Mouse (Mus musculus): ENCODE results near the gene BC048562. TPM values are rescaled to one million over a fixed set of nuclear protein-coding genes. Genes with fewer than 3 reads are reported as not detected.
A peak's percentile ranks its signal among the peaks of the same experiment; 100 is the strongest.

The BC048562 gene
- polyA plus RNA-seq, 1 experiment from 2014 or later = not detected

- WGBS (ENCODE audit: insufficient replicate concordance) = 73% methylated on average over 11 of the region's 11 CpGs
Measured at GRCm38 (mm10) chr9:108441236-108441919, 5.1 kb downstream of the BC048562 start.

DNA sequence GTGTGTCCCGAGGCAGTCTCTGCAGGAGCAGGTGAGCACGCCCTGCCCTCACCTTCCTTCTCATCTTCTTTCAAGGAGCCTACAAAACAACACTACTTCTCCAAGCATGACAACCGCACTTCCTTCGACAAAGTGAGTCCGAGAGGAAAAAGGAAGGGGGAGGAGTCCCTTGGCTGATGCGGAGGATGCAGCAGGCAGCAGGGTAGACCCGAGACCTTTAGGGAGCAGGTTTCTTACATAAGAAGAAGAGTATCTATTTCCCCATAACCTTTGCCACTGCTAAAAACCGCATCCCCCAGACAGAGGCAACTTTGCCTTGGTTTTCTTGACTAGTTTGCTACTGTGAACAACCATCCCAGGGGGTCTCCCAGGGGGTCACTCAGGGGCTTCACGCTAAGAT is 8.8 kb downstream of the BC048562 start:
- ATAC-seq (replicated peaks; ENCODE audit: insufficient number of reproducible peaks, low FRiP score, low TSS enrichment) = no peak
- H3K4me1 ChIP-seq (ENCODE audit: control insufficient read depth, insufficient read depth, low read length) = peaks cover 28% of the 10 kb centered on the region
- no peaks in the 10 kb centered on the region for H3K27me3 ChIP-seq (ENCODE audit: control insufficient read depth, insufficient read depth, low read length)
- no peak overlapping the region for H3K9ac ChIP-seq (ENCODE audit: low read depth, low read length)
- H3K36me3 ChIP-seq (ENCODE audit: control insufficient read depth, insufficient read depth, low read length) = peaks cover 4% of the 10 kb centered on the region; the same call in 1 of the 2 replicates
- no peaks in the 10 kb centered on the region for H3K9me3 ChIP-seq (replicated peaks; ENCODE audit: control insufficient read depth, low read length)
- no peak overlapping the region for H3K27ac ChIP-seq (ENCODE audit: low read depth, low read length)
- no peak overlapping the region for H3K4me3 ChIP-seq (ENCODE audit: low read depth, low read length)
- H3K4me2 ChIP-seq = no peak overlapping the region
- WGBS (ENCODE audit: insufficient replicate concordance) = 52% methylated on average over 9 of the region's 9 CpGs

More at GRCm38 (mm10) chr9:108441236-108441919, 5.1 kb downstream of the BC048562 start:
- H3K27me3 ChIP-seq (ENCODE audit: control insufficient read depth, insufficient read depth, low read length) = no peaks in the 10 kb centered on the region
- H3K4me1 ChIP-seq (ENCODE audit: control insufficient read depth, insufficient read depth, low read length) = peaks cover 15% of the 10 kb centered on the region; the same call in 1 of the 2 replicates
- no peak overlapping the region for H3K9ac ChIP-seq (ENCODE audit: low read depth, low read length)
- H3K9me3 ChIP-seq (replicated peaks; ENCODE audit: control insufficient read depth, low read length) = no peaks in the 10 kb centered on the region
- no peaks in the 10 kb centered on the region for H3K36me3 ChIP-seq (ENCODE audit: control insufficient read depth, insufficient read depth, low read length)
- H3K27ac ChIP-seq (ENCODE audit: low read depth, low read length) = no peak overlapping the region
- ATAC-seq (replicated peaks; ENCODE audit: insufficient number of reproducible peaks, low FRiP score, low TSS enrichment) = no peak
- H3K4me2 ChIP-seq = no peak overlapping the region
- no peak overlapping the region for H3K4me3 ChIP-seq (ENCODE audit: low read depth, low read length)

- H3K4me3 ChIP-seq (ENCODE audit: low read depth, low read length) = peak overlapping the region; percentile 60; the same call in 1 of the 2 replicates
- H3K27ac ChIP-seq (ENCODE audit: low read depth, low read length) = peak overlapping the region; percentile 95
- H3K9ac ChIP-seq (ENCODE audit: low read depth, low read length) = peak overlapping the region; percentile 65
- H3K36me3 ChIP-seq (ENCODE audit: control insufficient read depth, insufficient read depth, low read length) = peaks cover 4% of the 10 kb centered on the region; the same call in 1 of the 2 replicates
- H3K4me1 ChIP-seq (ENCODE audit: control insufficient read depth, insufficient read depth, low read length) = peaks cover 42% of the 10 kb centered on the region
- no peaks in the 10 kb centered on the region for H3K27me3 ChIP-seq (ENCODE audit: control insufficient read depth, insufficient read depth, low read length)
- WGBS (ENCODE audit: insufficient replicate concordance) = 39% methylated on average over 4 of the region's 4 CpGs
- ATAC-seq (replicated peaks; ENCODE audit: insufficient number of reproducible peaks, low FRiP score, low TSS enrichment) = peak; percentile 22
- peak overlapping the region; percentile 89 for H3K4me2 ChIP-seq
- H3K9me3 ChIP-seq (replicated peaks; ENCODE audit: control insufficient read depth, low read length) = no peaks in the 10 kb centered on the region
Measured at GRCm38 (mm10) chr9:108449860-108450259, 13.6 kb downstream of the BC048562 start.

DNA sequence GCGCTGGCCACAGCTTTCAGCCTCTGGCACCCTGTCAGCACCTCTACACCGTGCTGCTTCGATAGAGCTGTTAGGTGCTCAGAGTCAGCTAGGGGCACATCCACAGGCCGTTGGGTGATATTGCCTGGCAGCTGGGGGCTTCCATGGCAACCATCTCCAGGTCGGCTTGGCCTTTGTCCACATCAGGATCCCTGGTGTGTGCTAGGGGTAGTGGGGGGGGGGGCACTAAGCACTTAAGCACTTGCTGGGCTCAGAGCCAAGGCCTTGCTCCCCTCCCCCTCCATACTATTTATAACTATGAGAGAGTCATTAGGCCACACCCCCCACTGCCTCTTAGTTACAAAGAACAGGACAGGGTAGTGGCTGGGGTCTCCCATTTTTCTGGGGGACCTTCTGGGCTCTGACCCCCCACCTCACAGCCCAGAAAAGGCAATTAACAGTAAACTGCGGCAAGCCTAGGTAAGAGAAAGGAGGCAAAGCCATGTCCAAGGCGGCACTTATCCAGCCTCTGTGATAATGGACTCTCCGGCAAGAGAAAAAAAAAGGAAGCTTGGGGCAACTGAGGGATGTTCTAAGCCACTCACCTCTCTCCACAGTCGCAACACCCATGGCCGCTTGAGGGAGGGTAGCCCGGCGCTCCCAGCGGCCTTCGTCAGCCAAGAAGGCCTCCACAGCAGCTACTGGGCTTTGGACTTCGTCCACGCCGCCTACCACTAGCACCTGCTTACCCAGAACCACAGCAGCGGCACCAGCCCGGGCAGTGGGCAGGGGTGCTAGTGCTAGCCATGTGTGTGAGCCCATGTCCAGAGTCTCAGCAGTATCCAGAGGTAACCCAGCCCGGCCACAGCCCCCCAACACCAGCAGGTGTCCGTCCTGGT is 14.2 kb downstream of the BC048562 start:
- peaks cover 4% of the 10 kb centered on the region; the same call in 1 of the 2 replicates for H3K36me3 ChIP-seq (ENCODE audit: control insufficient read depth, insufficient read depth, low read length)
- no peaks in the 10 kb centered on the region for H3K27me3 ChIP-seq (ENCODE audit: control insufficient read depth, insufficient read depth, low read length)
- peak overlapping the region; percentile 89 for H3K4me2 ChIP-seq
- peak overlapping the region; percentile 60 for H3K4me3 ChIP-seq (ENCODE audit: low read depth, low read length)
- peaks cover 42% of the 10 kb centered on the region for H3K4me1 ChIP-seq (ENCODE audit: control insufficient read depth, insufficient read depth, low read length)
- WGBS (ENCODE audit: insufficient replicate concordance) = 47% methylated on average over 21 of the region's 21 CpGs
- H3K9me3 ChIP-seq (replicated peaks; ENCODE audit: control insufficient read depth, low read length) = no peaks in the 10 kb centered on the region
- H3K9ac ChIP-seq (ENCODE audit: low read depth, low read length) = peak overlapping the region; percentile 56
- peak overlapping the region; percentile 95 for H3K27ac ChIP-seq (ENCODE audit: low read depth, low read length)
- ATAC-seq (replicated peaks; ENCODE audit: insufficient number of reproducible peaks, low FRiP score, low TSS enrichment) = peak; percentile 75

- Histone ChIP-seq H3K4me2 (peak overlapping the region; percentile 89), H3K4me3 (ENCODE audit: low read depth, low read length) (peak overlapping the region; percentile 60), H3K9ac (ENCODE audit: low read depth, low read length) (peak overlapping the region; percentile 56), H3K27me3 (ENCODE audit: control insufficient read depth, insufficient read depth, low read length) (no peaks in the 10 kb centered on the region), H3K36me3 (ENCODE audit: control insufficient read depth, insufficient read depth, low read length) (peaks cover 4% of the 10 kb centered on the region; the same call in 1 of the 2 replicates), H3K9me3 (replicated peaks; ENCODE audit: control insufficient read depth, low read length) (no peaks in the 10 kb centered on the region), H3K4me1 (ENCODE audit: control insufficient read depth, insufficient read depth, low read length) (peaks cover 42% of the 10 kb centered on the region), H3K27ac (ENCODE audit: low read depth, low read length) (peak overlapping the region; percentile 95)
- ATAC-seq (replicated peaks; ENCODE audit: insufficient number of reproducible peaks, low FRiP score, low TSS enrichment) = 0 out of 2 replicates have a peak, but pooled peaks have one; percentile 8
- 54% methylated on average over 6 of the region's 6 CpGs for WGBS (ENCODE audit: insufficient replicate concordance)
Measured at GRCm38 (mm10) chr9:108451170-108451493, 14.8 kb downstream of the BC048562 start.

- no peaks in the 10 kb centered on the region for H3K9me3 ChIP-seq (replicated peaks; ENCODE audit: control insufficient read depth, low read length)
- H3K9ac ChIP-seq (ENCODE audit: low read depth, low read length) = peak overlapping the region; percentile 78
- ATAC-seq (replicated peaks; ENCODE audit: insufficient number of reproducible peaks, low FRiP score, low TSS enrichment) = no peak
- H3K4me2 ChIP-seq = peak overlapping the region; percentile 89
- H3K4me1 ChIP-seq (ENCODE audit: control insufficient read depth, insufficient read depth, low read length) = peaks cover 42% of the 10 kb centered on the region
- H3K4me3 ChIP-seq (ENCODE audit: low read depth, low read length) = peak overlapping the region; percentile 60
- no peaks in the 10 kb centered on the region for H3K27me3 ChIP-seq (ENCODE audit: control insufficient read depth, insufficient read depth, low read length)
- 37% methylated on average over 6 of the region's 6 CpGs for WGBS (ENCODE audit: insufficient replicate concordance)
- peak overlapping the region; percentile 95 for H3K27ac ChIP-seq (ENCODE audit: low read depth, low read length)
- H3K36me3 ChIP-seq (ENCODE audit: control insufficient read depth, insufficient read depth, low read length) = peaks cover 4% of the 10 kb centered on the region; the same call in 1 of the 2 replicates
Measured at GRCm38 (mm10) chr9:108451519-108452160, 15.4 kb downstream of the BC048562 start.

GRCm38 (mm10) chr9:108452291-108452906 is 16.1 kb downstream of the BC048562 start:
- Histone ChIP-seq H3K9me3 (replicated peaks; ENCODE audit: control insufficient read depth, low read length) (no peaks in the 10 kb centered on the region), H3K9ac (ENCODE audit: low read depth, low read length) (peak overlapping the region; percentile 78), H3K4me3 (ENCODE audit: low read depth, low read length) (peak overlapping the region; percentile 60), H3K36me3 (ENCODE audit: control insufficient read depth, insufficient read depth, low read length) (peaks cover 4% of the 10 kb centered on the region; the same call in 1 of the 2 replicates), H3K27ac (ENCODE audit: low read depth, low read length) (peak overlapping the region; percentile 95), H3K4me1 (ENCODE audit: control insufficient read depth, insufficient read depth, low read length) (peaks cover 42% of the 10 kb centered on the region), H3K27me3 (ENCODE audit: control insufficient read depth, insufficient read depth, low read length) (no peaks in the 10 kb centered on the region), H3K4me2 (peak overlapping the region; percentile 89)
- under 1% methylated on average over 40 of the region's 40 CpGs for WGBS (ENCODE audit: insufficient replicate concordance)
- ATAC-seq (replicated peaks; ENCODE audit: insufficient number of reproducible peaks, low FRiP score, low TSS enrichment) = peak; percentile 65

- no peak for ATAC-seq (replicated peaks; ENCODE audit: insufficient number of reproducible peaks, low FRiP score, low TSS enrichment)
- Histone ChIP-seq H3K4me2 (peak overlapping the region; percentile 89), H3K36me3 (ENCODE audit: control insufficient read depth, insufficient read depth, low read length) (peaks cover under 1% of the 10 kb centered on the region; the same call in 1 of the 2 replicates), H3K9ac (ENCODE audit: low read depth, low read length) (peak overlapping the region; percentile 78; the same call in 1 of the 2 replicates), H3K4me3 (ENCODE audit: low read depth, low read length) (peak overlapping the region; percentile 60), H3K27ac (ENCODE audit: low read depth, low read length) (peak overlapping the region; percentile 95), H3K9me3 (replicated peaks; ENCODE audit: control insufficient read depth, low read length) (no peaks in the 10 kb centered on the region), H3K27me3 (ENCODE audit: control insufficient read depth, insufficient read depth, low read length) (no peaks in the 10 kb centered on the region), H3K4me1 (ENCODE audit: control insufficient read depth, insufficient read depth, low read length) (peaks cover 42% of the 10 kb centered on the region)
- 44% methylated on average over 6 of the region's 6 CpGs for WGBS (ENCODE audit: insufficient replicate concordance)
Measured at GRCm38 (mm10) chr9:108452911-108453310, 16.6 kb downstream of the BC048562 start.
